Mouse (Mus musculus) liver, embryonic 14.5 days (tissue): ENCODE measurements around the gene Ckap4. TPM values are rescaled to one million over a fixed set of nuclear protein-coding genes. Genes with fewer than 3 reads are reported as not detected.

Experiments used
- ATAC-seq: fragments of 200-750 bp; cut with Nextera tagmentation; 2 replicates; pipeline ENCODE4 v1.8.0; 2017; ENCODE audit warnings: moderate number of reproducible peaks, mild to moderate bottlenecking, moderate library complexity; ENCODE audit not compliant: insufficient read depth
- DNase-seq, 3 experiments: peaks; one replicate each; pipeline ENCODE4 v3.0.0-alpha.2; 2012 to 2013; ENCODE audit warnings: low read depth in 3 of 3, low spot score in 3 of 3
- H3K27ac ChIP-seq: fragments of 300-500 bp; sonication (generic); 2 replicates; pipeline ENCODE4 v1.5.1; 2014; ENCODE audit warnings: moderate library complexity, mild to moderate bottlenecking, control low read depth, inconsistent platforms
- H3K27me3 ChIP-seq: fragments of 300-500 bp; sonication (generic); 2 replicates; pipeline ENCODE4 v1.6.1; 2014; ENCODE audit warnings: mild to moderate bottlenecking, low read length, moderate library complexity; ENCODE audit not compliant: control insufficient read depth, insufficient read depth
- H3K36me3 ChIP-seq: fragments of 300-500 bp; sonication (generic); replicated peaks from 2 replicates; pipeline ENCODE4 v1.6.1; 2014; ENCODE audit warnings: low read depth; ENCODE audit not compliant: control insufficient read depth, insufficient read depth
- H3K4me1 ChIP-seq, 2 experiments: fragments of 200-500 bp in 1 of 2; fragments of 300-500 bp in 1 of 2; sonication (generic) in 1 of 2; replicated peaks; 2 replicates each; pipeline ENCODE4 v1.6.1; 2012 to 2014; ENCODE audit warnings: antibody characterized with exemption in 1 of 2, inconsistent platforms in 1 of 2, low read length in 1 of 2; ENCODE audit not compliant: control insufficient read depth in 2 of 2, insufficient read depth in 2 of 2
- H3K4me2 ChIP-seq: fragments of 300-500 bp; sonication (generic); 2 replicates; pipeline ENCODE4 v1.6.1; 2014; ENCODE audit warnings: low read depth, mild to moderate bottlenecking, control low read depth, moderate library complexity
- H3K4me3 ChIP-seq, 2 experiments: fragments of 200-500 bp in 1 of 2; fragments of 300-500 bp in 1 of 2; sonication (generic) in 1 of 2; 2 replicates each; pipeline ENCODE4 v1.5.1; 2012 to 2014; ENCODE audit warnings: low read depth in 2 of 2, low read length in 2 of 2, mild to moderate bottlenecking in 2 of 2, control low read depth in 1 of 2, inconsistent platforms in 1 of 2, moderate library complexity in 1 of 2; ENCODE audit not compliant: insufficient read depth in 1 of 2
- H3K9ac ChIP-seq: fragments of 300-500 bp; sonication (generic); replicated peaks from 2 replicates; pipeline ENCODE4 v1.6.1; 2014; ENCODE audit warnings: mild to moderate bottlenecking, control low read depth, moderate library complexity
- H3K9me3 ChIP-seq: fragments of 300-500 bp; sonication (generic); 2 replicates; pipeline ENCODE4 v1.6.1; 2016; ENCODE audit warnings: low read length, mixed read lengths; ENCODE audit not compliant: control insufficient read depth
- CTCF ChIP-seq: IDR thresholded peaks from 2 replicates; pipeline ENCODE4 v1.5.1; 2016; ENCODE audit warnings: antibody characterized with exemption, low read depth, control low read depth
- EP300 ChIP-seq: IDR thresholded peaks from 2 replicates; pipeline ENCODE4 v1.6.1; 2016; ENCODE audit warnings: antibody characterized with exemption, low read depth
- WGBS: fragments of 180-500 bp; shearing (Covaris S2); extraction: QIAGEN DNeasy Blood & Tissue Kit; methylation state at CpG from one replicate; pipeline ENCODE4 v1.1.7; 2014; ENCODE audit not compliant: insufficient replicate concordance; 5-methylcytosine and 5-hydroxymethylcytosine counted together
- polyA plus RNA-seq, 2 experiments: library from polyadenylated mRNA; depleted of rRNA in 1 of 2; stranded (reverse) in 1 of 2; unstranded in 1 of 2; fragments of >200 nt; fragmentation: Nextera tagmentation in 1 of 2; extraction: Ambion mirVana in 1 of 2; gene quantifications; 2 replicates each; pipeline versions ENCODE4 v1.2.1 to v1.2.3; 2012 to 2014

Ckap4 gene
- 3.5 and 5.8 TPM in 2 replicates for polyA plus RNA-seq (2012; rRNA removed)
- 8.2 and 8.6 TPM in 2 replicates for polyA plus RNA-seq (2014; fragmentation: Nextera tagmentation; extraction: Ambion mirVana)

GRCm38 (mm10) chr10:84533912-84534671 lies at the start of gene Ckap4:
Gene Ckap4, minus strand, starts transcription at chr10:84534062.
- H3K4me1 ChIP-seq: peaks cover 0 to 7% of the 10 kb centered on the region in 2 experiments; a peak in 2 of 4 replicates
- ATAC-seq: peak; percentile 62; the same call in 1 of the 2 replicates
- TF ChIP-seq EP300 (no peak), CTCF (no peak)
- 3% methylated on average over 37 of the region's 64 CpGs for WGBS
- peak within 1 kb of the TSS; percentile 46 for H3K4me2 ChIP-seq
- H3K9me3 ChIP-seq: no peaks in the 10 kb centered on the region
- H3K27me3 ChIP-seq: peaks cover 39% of the 10 kb centered on the region
- peak within 1 kb of the TSS; percentile 57 to 59 for H3K4me3 ChIP-seq
- DNase-seq: no peak
- H3K27ac ChIP-seq: no peak within 1 kb of the TSS
- H3K9ac ChIP-seq: peak within 1 kb of the TSS; percentile 24
- H3K36me3 ChIP-seq: no peaks in the 10 kb centered on the region

GRCm38 (mm10) chr10:84582236-84582635 lies 48.4 kb upstream of the Ckap4 start:
- H3K4me3 ChIP-seq: no peak overlapping the region
- H3K4me1 ChIP-seq: peaks cover 3 to 16% of the 10 kb centered on the region in 2 experiments
- no peaks in the 10 kb centered on the region for H3K9me3 ChIP-seq
- H3K27me3 ChIP-seq: no peaks in the 10 kb centered on the region
- TF ChIP-seq EP300 (no peak), CTCF (no peak)
- DNase-seq (no peak), ATAC-seq (no peak)
- WGBS: 71% methylated on average over 7 of the region's 7 CpGs
- no peak overlapping the region for H3K27ac ChIP-seq
- no peak overlapping the region for H3K4me2 ChIP-seq
- H3K36me3 ChIP-seq: no peaks in the 10 kb centered on the region
- no peak overlapping the region for H3K9ac ChIP-seq

- 45% methylated on average over 8 of the region's 8 CpGs for WGBS
- ATAC-seq (no peak), DNase-seq (no peak)
- H3K27ac ChIP-seq: no peak overlapping the region
- no peaks in the 10 kb centered on the region for H3K27me3 ChIP-seq
- H3K4me2 ChIP-seq: no peak overlapping the region
- H3K4me1 ChIP-seq: peaks cover 3 to 16% of the 10 kb centered on the region in 2 experiments
- no peak overlapping the region for H3K9ac ChIP-seq
- TF ChIP-seq CTCF (no peak), EP300 (no peak)
- H3K9me3 ChIP-seq: no peaks in the 10 kb centered on the region
- no peak overlapping the region for H3K4me3 ChIP-seq
- H3K36me3 ChIP-seq: no peaks in the 10 kb centered on the region
Measured at GRCm38 (mm10) chr10:84581191-84581590, 47.3 kb upstream of the Ckap4 start.

GRCm38 (mm10) chr10:84579527-84579926 lies 45.7 kb upstream of the Ckap4 start:
- Histone ChIP-seq H3K4me2 (peak overlapping the region; percentile 99), H3K36me3 (no peaks in the 10 kb centered on the region), H3K4me3 (no peak overlapping the region), H3K27me3 (no peaks in the 10 kb centered on the region), H3K9me3 (no peaks in the 10 kb centered on the region), H3K27ac (no peak overlapping the region), H3K4me1 (peaks cover 14 to 25% of the 10 kb centered on the region in 2 experiments), H3K9ac (no peak overlapping the region)
- TF ChIP-seq EP300 (no peak), CTCF (no peak)
- ATAC-seq (no peak), DNase-seq (no peak)
- WGBS: 16% methylated on average over 2 of the region's 2 CpGs

DNA sequence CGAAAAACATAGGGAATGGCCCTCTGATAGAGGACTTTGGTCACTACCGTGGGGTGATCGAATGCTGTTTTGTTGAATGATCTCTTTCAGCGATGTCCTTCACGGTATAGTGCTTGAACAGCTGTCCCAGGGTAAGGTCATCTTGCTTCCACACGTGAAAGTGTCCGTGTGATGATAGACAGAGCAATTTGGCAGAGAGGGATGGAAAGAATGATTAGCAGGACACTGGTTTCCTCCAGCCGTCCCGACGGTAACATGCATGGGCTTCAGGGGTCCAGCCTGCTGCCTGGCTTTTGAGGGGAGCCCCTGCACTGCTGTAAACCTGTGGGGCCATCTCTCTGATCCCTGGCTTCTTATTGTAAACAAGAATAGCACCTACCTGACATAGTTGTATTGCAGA lies 44.9 kb upstream of the Ckap4 start:
- no peak for DNase-seq
- H3K4me3 ChIP-seq: peak overlapping the region; percentile 2 to 95; a peak in 2 of 4 replicates
- H3K27me3 ChIP-seq: no peaks in the 10 kb centered on the region
- TF ChIP-seq CTCF: no peak
- no peak for TF ChIP-seq EP300
- ATAC-seq: no peak
- H3K4me1 ChIP-seq: peaks cover 22 to 31% of the 10 kb centered on the region in 2 experiments
- no peaks in the 10 kb centered on the region for H3K9me3 ChIP-seq
- H3K4me2 ChIP-seq: peak overlapping the region; percentile 99
- H3K9ac ChIP-seq: no peak overlapping the region; the same call in 1 of the 2 replicates
- 74% methylated on average over 10 of the region's 10 CpGs for WGBS
- H3K36me3 ChIP-seq: no peaks in the 10 kb centered on the region
- H3K27ac ChIP-seq: no peak overlapping the region
